Comparison of ENCODE assay signal across 28 mouse cellular contexts in the genomic region with DNA sequence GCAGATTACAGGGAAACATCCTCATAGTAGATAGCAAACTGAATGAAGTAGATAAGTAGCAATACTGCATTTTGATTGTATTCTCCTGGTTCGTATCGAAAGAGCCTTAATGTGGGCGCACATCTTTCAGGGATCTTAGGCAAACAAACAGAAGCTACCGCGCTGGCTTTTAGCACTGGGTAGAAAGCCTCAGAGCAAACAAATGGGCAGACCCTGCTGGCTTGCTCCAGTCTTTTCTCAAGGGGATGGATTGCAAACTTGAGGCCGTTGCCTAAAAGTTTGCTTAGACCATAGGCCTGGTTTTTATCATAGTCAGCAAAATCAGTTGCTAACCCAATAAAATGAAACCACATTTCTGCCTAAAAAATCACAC.
DNase-seq lines count a peak whose midpoint lies in the region; ATAC-seq and TF ChIP-seq lines count a peak whose summit lies in the region.
"Had no signal": no experiment of that assay in that cellular context is flagged by ENCODE, and none has a peak within 500 bp of the region (broad histone marks: within the 10 kb centered on the region; RNA-seq: fewer than 3 reads in every experiment).

No protein-coding gene starts in this region.

- H3K27ac ChIP-seq in heart, embryonic 12.5 days (ENCODE audit: poor library complexity, severe bottlenecking): no peak overlapping the region
- H3K27ac ChIP-seq in brown adipose tissue, adult 24 weeks (replicated peaks; ENCODE audit: low read depth, low read length): peak overlapping the region; percentile 88
- H3K27ac ChIP-seq in intestine, postnatal 0 days (ENCODE audit: low read depth, low read length): no peak overlapping the region
- H3K27ac ChIP-seq: forebrain, embryonic 13.5 days; hindbrain, embryonic 10.5 days; hindbrain, embryonic 15.5 days; left cerebral cortex, adult 2 months; liver, embryonic 12.5 days; macrophage; midbrain, embryonic 13.5 days; neural tube, embryonic 13.5 days; stomach, embryonic 15.5 days had no signal

- 23% methylated on average over 6 of the region's 6 CpGs for WGBS in heart, embryonic 12.5 days
- WGBS in intestine, postnatal 0 days: 21% methylated on average over 6 of the region's 6 CpGs

- no peak overlapping the region for H3K4me3 ChIP-seq in heart, embryonic 12.5 days
- H3K4me3 ChIP-seq in brown adipose tissue, adult 24 weeks (ENCODE audit: insufficient read depth, low read depth, low read length): peak overlapping the region; percentile 52
- H3K4me3 ChIP-seq in intestine, postnatal 0 days (ENCODE audit: low read depth, low read length): no peak overlapping the region
- H3K4me3 ChIP-seq: embryonic facial prominence, embryonic 15.5 days; forebrain, embryonic 13.5 days; hindbrain, embryonic 10.5 days; hindbrain, embryonic 15.5 days; left cerebral cortex, adult 2 months; liver, embryonic 12.5 days; midbrain, embryonic 13.5 days; neural tube, embryonic 13.5 days; stomach, embryonic 15.5 days had no signal

- H3K4me2 ChIP-seq in heart, embryonic 12.5 days: 0 out of 2 replicates have a peak overlapping the region, but pooled peaks have one; percentile 20
- H3K4me2 ChIP-seq in intestine, postnatal 0 days (replicated peaks; ENCODE audit: low read depth): peak overlapping the region; percentile 18; the same call in 1 of the 2 replicates
- H3K4me2 ChIP-seq: embryonic facial prominence, embryonic 15.5 days; forebrain, embryonic 13.5 days; hindbrain, embryonic 15.5 days; liver, embryonic 12.5 days; midbrain, embryonic 13.5 days; neural tube, embryonic 13.5 days; stomach, embryonic 15.5 days had no signal

- no peak for TF ChIP-seq CTCF in intestine, postnatal 0 days (IDR thresholded peaks at IDR 0.05; ENCODE audit: low read depth)

- intact Hi-C loops in left cerebral cortex, postnatal 25 days (cut with DNase I): no loop called here

- DNase-seq in adrenal gland, postnatal 10 days: peak; percentile 27
- no peak for DNase-seq in adrenal gland, adult 2 months
- DNase-seq in heart, adult 9 months (ENCODE audit: low spot score in 2 of 2): no peak
- DNase-seq in left cerebral cortex, postnatal 25 days (ENCODE audit: low spot score in 2 of 2): no peak
- DNase-seq: cerebellum, adult 8-10 months; cerebellum, postnatal 36 days; gastrocnemius, postnatal 10 days; kidney, adult 9 months; kidney, postnatal 25 days; left cerebral cortex, postnatal 4 days; liver, postnatal 0 days; right cerebral cortex, postnatal 14 days; thymus, postnatal 14 days had no signal

- H3K9me3 ChIP-seq in heart, embryonic 12.5 days (replicated peaks): no peaks in the 10 kb centered on the region
- no peaks in the 10 kb centered on the region for H3K9me3 ChIP-seq in intestine, postnatal 0 days (ENCODE audit: control insufficient read depth)
- H3K9me3 ChIP-seq: embryonic facial prominence, embryonic 15.5 days; forebrain, embryonic 13.5 days; hindbrain, embryonic 15.5 days; liver, embryonic 12.5 days; midbrain, embryonic 13.5 days; neural tube, embryonic 13.5 days; stomach, embryonic 15.5 days had no signal

- ATAC-seq in heart, embryonic 12.5 days (ENCODE audit: insufficient number of reproducible peaks, low FRiP score): no peak
- ATAC-seq in intestine, postnatal 0 days: no peak
- ATAC-seq: forebrain, embryonic 13.5 days; inflammation-experienced regulatory T-cells, adult 6 months; liver, embryonic 12.5 days; liver, postnatal 0 days; midbrain, embryonic 13.5 days had no signal

- no peaks in the 10 kb centered on the region for H3K27me3 ChIP-seq in heart, embryonic 12.5 days (replicated peaks)
- H3K27me3 ChIP-seq in intestine, postnatal 0 days (replicated peaks; ENCODE audit: control insufficient read depth, insufficient read depth, low read length): no peaks in the 10 kb centered on the region
- H3K27me3 ChIP-seq: CH12.LX; embryonic facial prominence, embryonic 15.5 days; forebrain, embryonic 13.5 days; hindbrain, embryonic 15.5 days; liver, embryonic 12.5 days; midbrain, embryonic 13.5 days; neural tube, embryonic 13.5 days; stomach, embryonic 15.5 days had no signal

- H3K36me3 ChIP-seq in heart, embryonic 12.5 days: no peaks in the 10 kb centered on the region
- H3K36me3 ChIP-seq in intestine, postnatal 0 days (ENCODE audit: control insufficient read depth, insufficient read depth): no peaks in the 10 kb centered on the region
- H3K36me3 ChIP-seq: embryonic facial prominence, embryonic 15.5 days; hindbrain, embryonic 10.5 days; hindbrain, embryonic 15.5 days; liver, embryonic 12.5 days; midbrain, embryonic 13.5 days; neural tube, embryonic 13.5 days; stomach, embryonic 15.5 days had no signal

- no peak overlapping the region for H3K9ac ChIP-seq in heart, embryonic 12.5 days
- H3K9ac ChIP-seq in intestine, postnatal 0 days (ENCODE audit: low read depth, low read length): no peak overlapping the region
- H3K9ac ChIP-seq: embryonic facial prominence, embryonic 15.5 days; forebrain, embryonic 13.5 days; hindbrain, embryonic 15.5 days; liver, embryonic 12.5 days; liver, postnatal 0 days; midbrain, embryonic 13.5 days; neural tube, embryonic 13.5 days; stomach, embryonic 15.5 days had no signal

- H3K4me1 ChIP-seq in heart, embryonic 12.5 days (replicated peaks): no peaks in the 10 kb centered on the region; the same call in 1 of the 2 replicates
- H3K4me1 ChIP-seq in brown adipose tissue, adult 24 weeks (ENCODE audit: control insufficient read depth, insufficient read depth, insufficient read length, low read length): peaks cover 8% of the 10 kb centered on the region
- no peaks in the 10 kb centered on the region for H3K4me1 ChIP-seq in intestine, postnatal 0 days (replicated peaks; ENCODE audit: control insufficient read depth, insufficient read depth, low read length)
- H3K4me1 ChIP-seq: forebrain, embryonic 13.5 days; hindbrain, embryonic 15.5 days; liver, embryonic 12.5 days; neural tube, embryonic 13.5 days had no signal
